Mouse (Mus musculus) hindbrain, postnatal 0 days (tissue): ENCODE measurements at regions not wholly inside any gene's neighbourhood (a gene's known extent, or its start where the extent isn't known, plus 50 kb on each side); places are given as distances from the start of the nearest gene placed in this dataset.

Experiments
- ATAC-seq: fragments of 200-750 bp; cut with Nextera tagmentation; 2 replicates; pipeline ENCODE4 v1.8.0; 2017; ENCODE audit warnings: mild to moderate bottlenecking, moderate TSS enrichment, moderate library complexity
- DNase-seq: peaks from one replicate; pipeline ENCODE4 v3.0.0-alpha.2; 2015; ENCODE audit warnings: low spot score
- H3K27ac ChIP-seq: fragments of 300-500 bp; sonication (generic); 2 replicates; pipeline ENCODE4 v1.5.1; 2014; ENCODE audit warnings: mild to moderate bottlenecking
- H3K27me3 ChIP-seq: fragments of 300-500 bp; sonication (generic); 2 replicates; pipeline ENCODE4 v1.6.1; 2014; ENCODE audit warnings: low read length, mixed read lengths; ENCODE audit not compliant: insufficient read depth
- H3K36me3 ChIP-seq: fragments of 300-500 bp; sonication (generic); 2 replicates; pipeline ENCODE4 v1.6.1; 2014; ENCODE audit warnings: low read length, mixed read lengths; ENCODE audit not compliant: insufficient read depth
- H3K4me1 ChIP-seq: fragments of 300-500 bp; sonication (generic); 2 replicates; pipeline ENCODE4 v1.6.1; 2014; ENCODE audit warnings: antibody characterized with exemption, low read length, mixed read lengths; ENCODE audit not compliant: insufficient read depth
- H3K4me2 ChIP-seq: fragments of 300-500 bp; sonication (generic); 2 replicates; pipeline ENCODE4 v1.6.1; 2014; ENCODE audit warnings: low read depth, mild to moderate bottlenecking, low read length, moderate library complexity, mixed read lengths
- H3K4me3 ChIP-seq: fragments of 300-500 bp; sonication (generic); 2 replicates; pipeline ENCODE4 v1.5.1; 2014; ENCODE audit warnings: low read length
- H3K9ac ChIP-seq: fragments of 300-500 bp; sonication (generic); replicated peaks from 2 replicates; pipeline ENCODE4 v1.6.1; 2014; ENCODE audit warnings: mild to moderate bottlenecking, low read length, moderate library complexity, mixed read lengths
- H3K9me3 ChIP-seq: fragments of 300-500 bp; sonication (generic); 2 replicates; pipeline ENCODE4 v1.6.1; 2016; ENCODE audit warnings: low read length, mixed read lengths
- CTCF ChIP-seq: IDR thresholded peaks from 2 replicates; pipeline ENCODE4 v1.5.1; 2016; ENCODE audit warnings: antibody characterized with exemption, control low read depth, low read depth
- WGBS: fragments of 180-500 bp; shearing (Covaris S2); extraction: QIAGEN DNeasy Blood & Tissue Kit; methylation state at CpG from one replicate; pipeline ENCODE4 v1.1.7; 2014; 5-methylcytosine and 5-hydroxymethylcytosine counted together

DNA sequence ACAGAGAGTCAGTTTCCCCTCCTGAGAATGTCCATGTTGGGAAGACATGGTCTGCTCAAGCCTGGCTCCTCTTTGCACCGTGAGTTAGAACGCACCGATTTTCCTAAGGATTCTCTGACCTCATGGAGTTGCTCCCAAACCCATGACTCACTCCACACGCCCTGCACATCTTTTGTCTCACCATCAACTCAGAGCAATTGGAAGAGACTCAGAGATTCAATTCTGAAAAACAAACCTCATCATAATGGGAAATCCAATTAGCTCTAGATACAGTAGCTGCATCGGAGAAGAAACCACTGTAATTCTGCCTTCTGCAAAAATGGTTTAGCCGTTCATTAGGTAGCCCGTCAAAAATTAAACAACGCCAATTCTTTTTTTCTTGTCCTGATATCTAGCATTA, 200.6 kb upstream of the Tank start:
- Histone ChIP-seq H3K9ac (no peak overlapping the region), H3K36me3 (no peaks in the 10 kb centered on the region), H3K4me2 (no peak overlapping the region), H3K27ac (no peak overlapping the region), H3K27me3 (no peaks in the 10 kb centered on the region), H3K9me3 (no peaks in the 10 kb centered on the region), H3K4me1 (no peaks in the 10 kb centered on the region), H3K4me3 (no peak overlapping the region)
- TF ChIP-seq CTCF, result no peak
- 85% methylated on average over 8 of the region's 8 CpGs for WGBS
- ATAC-seq (no peak), DNase-seq (no peak)

DNA sequence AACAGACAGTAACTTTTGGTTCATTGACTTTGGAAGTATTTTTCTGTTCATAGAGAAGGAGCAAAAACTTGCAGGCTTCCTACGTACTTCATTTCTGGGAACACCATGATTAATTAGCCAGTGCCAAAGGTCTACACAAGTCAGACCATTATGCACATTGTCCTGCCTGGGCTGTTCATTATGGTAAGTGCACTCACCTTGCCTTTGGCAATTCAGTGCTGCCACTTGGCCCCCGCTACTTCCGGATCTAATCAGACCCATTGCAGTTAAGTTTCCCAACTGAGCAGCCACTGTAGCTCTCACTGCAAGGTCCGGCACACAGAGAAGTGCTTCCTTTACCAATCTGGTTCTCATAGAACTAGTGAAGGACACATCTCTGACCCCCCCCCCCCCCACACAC, 215.8 kb upstream of the Tank start:
- DNase-seq, result no peak
- WGBS, result 84% methylated on average over 4 of the region's 4 CpGs
- ATAC-seq, result no peak

DNA sequence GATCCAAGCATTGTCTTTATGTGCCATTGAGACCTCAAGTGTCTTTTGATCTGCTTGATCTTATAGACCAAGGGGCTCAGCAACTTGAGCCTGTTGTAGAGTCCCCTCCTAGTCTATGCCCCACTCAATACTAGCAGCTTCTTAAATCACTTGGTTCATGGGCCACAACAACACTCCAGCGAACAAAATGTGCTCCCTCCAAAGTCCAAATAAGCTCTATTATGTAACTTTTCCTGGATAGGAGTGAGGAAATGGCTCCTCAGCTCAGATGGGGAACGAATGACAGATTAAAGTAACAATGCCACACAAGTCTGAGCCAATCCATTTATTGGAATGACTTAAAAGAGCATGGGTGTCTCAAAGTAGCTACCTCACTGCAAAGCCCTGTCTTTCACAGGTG, 217.0 kb upstream of the Tank start:
- Histone ChIP-seq H3K4me2 (no peak overlapping the region), H3K27me3 (no peaks in the 10 kb centered on the region), H3K4me1 (no peaks in the 10 kb centered on the region), H3K9me3 (no peaks in the 10 kb centered on the region), H3K9ac (no peak overlapping the region), H3K36me3 (no peaks in the 10 kb centered on the region), H3K4me3 (no peak overlapping the region), H3K27ac (no peak overlapping the region)
- ATAC-seq (no peak), DNase-seq (no peak)
- no peak for TF ChIP-seq CTCF
- WGBS, result 85% methylated on average over 2 of the region's 2 CpGs

More for the DNA sequence above, 215.8 kb upstream of the Tank start:
- no peaks in the 10 kb centered on the region for H3K27me3 ChIP-seq
- no peaks in the 10 kb centered on the region for H3K4me1 ChIP-seq
- H3K9me3 ChIP-seq, result no peaks in the 10 kb centered on the region
- TF ChIP-seq CTCF, result no peak
- no peaks in the 10 kb centered on the region for H3K36me3 ChIP-seq
- H3K4me2 ChIP-seq, result no peak overlapping the region
- H3K27ac ChIP-seq, result no peak overlapping the region
- H3K9ac ChIP-seq, result no peak overlapping the region
- H3K4me3 ChIP-seq, result no peak overlapping the region

DNA sequence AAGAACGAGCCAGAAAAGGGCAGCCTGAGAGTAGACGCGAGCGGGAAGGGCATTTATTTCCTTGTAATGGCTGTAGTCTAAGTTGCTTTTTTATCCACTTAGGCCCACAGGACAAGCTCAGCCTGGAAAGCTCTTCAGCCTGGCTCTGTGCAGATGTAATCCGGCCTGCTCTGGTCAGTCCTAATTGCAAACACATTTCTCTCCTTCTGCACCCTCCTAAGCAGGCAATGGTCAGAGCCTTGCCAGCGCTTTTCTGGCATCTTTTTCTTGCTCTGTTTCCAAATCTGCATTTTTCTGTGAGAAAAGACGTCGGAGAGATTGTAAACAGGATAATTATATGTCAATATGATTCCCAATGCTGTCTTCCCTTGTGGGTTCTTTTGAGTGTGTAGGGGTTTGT, 224.3 kb upstream of the Tank start:
- H3K36me3 ChIP-seq, result no peaks in the 10 kb centered on the region
- H3K27ac ChIP-seq, result no peak overlapping the region
- no peaks in the 10 kb centered on the region for H3K4me1 ChIP-seq
- WGBS, result 64% methylated on average over 8 of the region's 8 CpGs
- no peak overlapping the region for H3K4me2 ChIP-seq
- no peaks in the 10 kb centered on the region for H3K9me3 ChIP-seq
- no peak overlapping the region for H3K9ac ChIP-seq
- H3K27me3 ChIP-seq, result no peaks in the 10 kb centered on the region
- no peak overlapping the region for H3K4me3 ChIP-seq
- no peak for TF ChIP-seq CTCF
- ATAC-seq (no peak), DNase-seq (no peak)

DNA sequence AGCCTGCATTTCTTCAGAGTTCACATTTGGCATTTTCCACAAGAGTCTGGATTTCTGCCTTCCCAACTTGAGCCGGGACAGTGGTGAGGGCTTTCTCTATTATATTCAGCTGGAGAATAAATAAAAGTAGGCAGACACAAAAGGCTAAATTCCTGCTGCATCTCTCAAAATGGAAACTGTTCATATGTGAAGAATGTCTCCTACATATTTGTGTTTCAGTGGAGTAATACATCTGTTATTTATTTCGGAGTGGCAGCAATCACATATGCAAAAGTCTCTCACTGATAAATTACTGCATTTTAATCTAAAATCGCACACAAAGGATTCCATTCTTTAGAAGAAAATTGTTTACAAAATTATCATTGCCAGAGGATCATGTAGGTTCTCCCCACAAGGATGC, 230.9 kb upstream of the Tank start:
- DNase-seq (no peak), ATAC-seq (no peak)
- Histone ChIP-seq H3K4me1 (no peaks in the 10 kb centered on the region), H3K27me3 (no peaks in the 10 kb centered on the region), H3K4me2 (no peak overlapping the region), H3K27ac (no peak overlapping the region), H3K36me3 (no peaks in the 10 kb centered on the region), H3K9me3 (no peaks in the 10 kb centered on the region), H3K4me3 (no peak overlapping the region), H3K9ac (no peak overlapping the region)
- WGBS, result 87% methylated on average over 3 of the region's 3 CpGs
- TF ChIP-seq CTCF, result no peak

DNA sequence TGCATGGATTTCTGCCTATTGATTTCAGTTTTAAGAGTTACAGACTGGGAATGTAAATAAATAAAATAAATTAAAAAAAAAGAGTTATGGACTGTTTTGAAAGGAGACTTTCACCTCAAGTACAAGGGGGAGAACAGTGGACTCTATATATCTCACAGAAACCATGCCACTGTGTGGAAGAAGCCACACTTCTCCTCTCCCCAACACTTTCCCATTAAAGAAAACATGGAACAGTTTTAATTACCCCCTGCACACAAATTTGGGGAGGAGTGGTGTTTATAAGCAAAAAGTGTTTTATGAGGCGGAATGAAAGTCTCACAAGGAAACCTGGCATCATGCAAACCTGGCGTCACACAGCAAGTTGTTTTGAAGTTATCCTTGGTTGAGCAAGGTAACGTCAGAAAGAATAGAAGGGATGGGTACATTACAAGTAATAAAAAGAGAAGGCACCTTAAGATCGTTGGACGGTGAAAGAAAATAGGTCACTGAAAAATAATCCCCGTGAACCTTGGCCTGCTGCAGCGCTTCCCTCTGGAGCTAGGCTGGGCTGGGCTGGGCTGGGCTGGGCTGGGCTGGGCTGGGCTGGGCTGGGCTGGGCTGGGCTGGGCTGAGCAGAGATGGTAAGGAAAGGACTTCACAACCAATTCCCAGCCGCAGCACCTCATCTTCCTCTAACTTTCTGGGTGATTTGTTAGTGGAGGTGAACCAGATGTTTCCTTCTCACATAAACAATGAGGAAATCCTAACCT, 232.2 kb upstream of the Tank start:
- Histone ChIP-seq H3K27me3 (no peaks in the 10 kb centered on the region), H3K27ac (no peak overlapping the region), H3K9me3 (no peaks in the 10 kb centered on the region), H3K4me1 (no peaks in the 10 kb centered on the region), H3K4me2 (no peak overlapping the region), H3K4me3 (no peak overlapping the region), H3K9ac (no peak overlapping the region), H3K36me3 (no peaks in the 10 kb centered on the region)
- no peak for TF ChIP-seq CTCF
- ATAC-seq, result no peak
- DNase-seq, result no peak
- WGBS, result 73% methylated on average over 8 of the region's 8 CpGs

DNA sequence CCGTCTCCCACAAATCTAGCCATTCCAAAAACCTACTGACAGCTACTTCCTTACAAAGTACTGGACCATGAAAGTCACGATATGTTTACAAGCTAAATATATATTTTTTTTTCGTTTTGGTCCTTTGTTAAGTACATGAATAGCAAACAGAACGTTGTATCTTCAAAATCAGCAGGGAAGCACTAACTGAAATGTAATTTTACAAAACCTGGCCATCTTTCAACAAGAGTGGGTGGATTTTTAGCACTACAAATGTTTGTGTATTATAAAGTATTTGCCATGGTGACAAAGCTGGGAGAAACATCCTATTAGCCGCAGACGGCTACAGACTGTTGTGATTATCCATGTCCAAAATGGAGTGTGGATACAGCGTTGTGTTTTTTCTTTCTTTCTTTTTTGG, 233.1 kb upstream of the Tank start:
- Histone ChIP-seq H3K4me3 (no peak overlapping the region), H3K9me3 (no peaks in the 10 kb centered on the region), H3K27me3 (no peaks in the 10 kb centered on the region), H3K27ac (no peak overlapping the region), H3K4me2 (no peak overlapping the region), H3K4me1 (no peaks in the 10 kb centered on the region), H3K9ac (no peak overlapping the region), H3K36me3 (no peaks in the 10 kb centered on the region)
- DNase-seq (no peak), ATAC-seq (no peak)
- WGBS, result 63% methylated on average over 7 of the region's 7 CpGs
- no peak for TF ChIP-seq CTCF
